Mouse (Mus musculus) heart, embryonic 15.5 days (tissue): ENCODE measurements around the gene Tma16. TPM values are rescaled to one million over a fixed set of nuclear protein-coding genes. Genes with fewer than 3 reads are reported as not detected.

Source experiments
- ATAC-seq: fragments of 200-750 bp; cut with Nextera tagmentation; replicated peaks from 2 replicates; pipeline ENCODE4 v1.8.0; 2017; ENCODE audit warnings: low read depth, moderate TSS enrichment; ENCODE audit not compliant: insufficient number of reproducible peaks, insufficient read depth, low FRiP score
- H3K27ac ChIP-seq: fragments of 300-500 bp; sonication (generic); 2 replicates; pipeline ENCODE4 v1.5.1; 2015; ENCODE audit warnings: mild to moderate bottlenecking, inconsistent platforms
- H3K27me3 ChIP-seq: fragments of 300-500 bp; sonication (generic); 2 replicates; pipeline ENCODE4 v1.6.1; 2015; ENCODE audit warnings: inconsistent platforms
- H3K36me3 ChIP-seq: fragments of 300-500 bp; sonication (generic); 2 replicates; pipeline ENCODE4 v1.6.1; 2015; ENCODE audit warnings: mild to moderate bottlenecking, inconsistent platforms
- H3K4me1 ChIP-seq: fragments of 300-500 bp; sonication (generic); replicated peaks from 2 replicates; pipeline ENCODE4 v1.6.1; 2015; ENCODE audit warnings: inconsistent platforms
- H3K4me2 ChIP-seq: fragments of 300-500 bp; sonication (generic); 2 replicates; pipeline ENCODE4 v1.6.1; 2015; ENCODE audit warnings: inconsistent platforms, mild to moderate bottlenecking, moderate library complexity
- H3K4me3 ChIP-seq: fragments of 300-500 bp; sonication (generic); 2 replicates; pipeline ENCODE4 v1.5.1; 2015; ENCODE audit warnings: mild to moderate bottlenecking, inconsistent platforms
- H3K9ac ChIP-seq: fragments of 300-500 bp; sonication (generic); 2 replicates; pipeline ENCODE4 v1.6.1; 2015; ENCODE audit warnings: mild to moderate bottlenecking, inconsistent platforms
- H3K9me3 ChIP-seq: fragments of 300-500 bp; sonication (generic); replicated peaks from 2 replicates; pipeline ENCODE4 v1.6.1; 2016; ENCODE audit warnings: inconsistent platforms
- WGBS: fragments of 180-500 bp; shearing (Covaris S2); methylation state at CpG from one replicate; pipeline ENCODE4 v1.1.7; 2015; ENCODE audit warnings: mixed read lengths; 5-methylcytosine and 5-hydroxymethylcytosine counted together
- polyA plus RNA-seq: library from polyadenylated mRNA; unstranded; fragments of >200 nt; fragmentation: Nextera tagmentation; extraction: Ambion mirVana; gene quantifications from 2 replicates; pipeline ENCODE4 v1.2.1, GENCODE M21; 2015

The Tma16 gene
- polyA plus RNA-seq, 1 experiment from 2014 or later, result 6.9 TPM

DNA sequence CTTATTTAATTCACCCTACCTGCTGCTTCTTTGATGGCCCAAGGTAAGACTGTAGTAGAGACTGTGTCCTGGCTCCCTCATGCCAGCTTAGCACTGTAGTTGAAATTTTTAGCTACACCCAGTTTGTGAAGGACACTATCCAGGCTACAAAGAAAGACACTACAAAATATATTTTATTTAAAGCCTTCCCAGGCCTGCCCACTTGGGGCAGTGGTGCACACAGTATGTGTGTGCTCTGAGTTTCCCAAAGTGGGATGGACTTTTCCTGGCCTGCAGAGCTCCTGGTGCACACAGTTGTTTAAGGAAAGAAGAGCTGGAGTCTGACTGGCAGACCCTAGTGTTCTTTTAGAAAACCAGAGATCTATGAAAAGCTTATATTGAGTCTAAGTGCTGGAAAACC is 29.3 kb downstream of the Tma16 start:
- Histone ChIP-seq H3K9ac (no peak overlapping the region), H3K9me3 (no peaks in the 10 kb centered on the region), H3K4me1 (no peaks in the 10 kb centered on the region), H3K27me3 (no peaks in the 10 kb centered on the region), H3K27ac (no peak overlapping the region), H3K4me3 (no peak overlapping the region), H3K4me2 (no peak overlapping the region), H3K36me3 (no peaks in the 10 kb centered on the region)
- ATAC-seq, result no peak

DNA sequence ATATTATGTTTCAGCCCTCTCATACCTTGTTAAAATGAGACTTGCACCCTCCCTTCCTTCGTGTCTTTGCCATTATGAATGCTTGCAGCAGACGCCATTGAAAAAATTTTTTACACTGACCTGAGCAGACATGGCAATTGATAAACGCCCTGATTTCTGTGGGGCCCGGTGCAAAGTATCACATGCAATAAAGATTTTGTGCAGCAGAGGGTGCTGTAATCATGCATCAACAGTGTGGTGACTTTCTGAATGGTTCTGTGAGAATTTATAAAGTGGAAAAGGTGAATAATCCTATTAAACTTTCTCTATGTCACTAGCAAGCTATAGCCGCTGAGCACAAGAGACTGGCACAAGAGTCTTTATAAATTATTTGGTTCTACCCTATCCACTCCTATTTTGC is 35.6 kb downstream of the Tma16 start:
- H3K36me3 ChIP-seq, result no peaks in the 10 kb centered on the region
- ATAC-seq, result no peak
- H3K4me1 ChIP-seq, result no peaks in the 10 kb centered on the region
- H3K27ac ChIP-seq, result no peak overlapping the region
- H3K4me2 ChIP-seq, result no peak overlapping the region
- 25% methylated on average over 5 of the region's 5 CpGs for WGBS
- H3K9ac ChIP-seq, result no peak overlapping the region
- no peaks in the 10 kb centered on the region for H3K9me3 ChIP-seq
- H3K4me3 ChIP-seq, result no peak overlapping the region
- no peaks in the 10 kb centered on the region for H3K27me3 ChIP-seq

DNA sequence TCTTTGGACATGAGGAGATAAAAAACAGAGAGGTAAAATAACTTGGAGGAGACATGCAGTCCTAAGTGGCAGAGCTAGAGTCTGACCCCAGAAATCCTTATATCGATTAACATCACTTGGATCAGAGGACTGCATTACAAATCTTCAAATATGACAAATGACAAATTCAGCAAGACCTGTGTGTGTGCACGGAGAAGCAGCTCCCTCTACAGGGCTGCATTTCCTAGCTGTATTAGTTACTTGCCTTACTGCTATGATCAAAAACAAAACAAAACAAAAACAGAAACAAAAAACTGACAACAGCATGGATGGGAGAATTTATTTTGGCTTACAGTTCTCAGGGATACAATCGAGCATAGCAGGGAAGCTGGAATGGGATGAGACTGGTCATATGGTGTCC is 41.0 kb downstream of the Tma16 start:
- Histone ChIP-seq H3K9me3 (no peaks in the 10 kb centered on the region), H3K27ac (no peak overlapping the region), H3K4me2 (no peak overlapping the region), H3K9ac (no peak overlapping the region), H3K4me1 (no peaks in the 10 kb centered on the region), H3K4me3 (no peak overlapping the region), H3K36me3 (no peaks in the 10 kb centered on the region), H3K27me3 (no peaks in the 10 kb centered on the region)
- ATAC-seq, result no peak
- WGBS, result 70% methylated on average over 3 of the region's 3 CpGs

DNA sequence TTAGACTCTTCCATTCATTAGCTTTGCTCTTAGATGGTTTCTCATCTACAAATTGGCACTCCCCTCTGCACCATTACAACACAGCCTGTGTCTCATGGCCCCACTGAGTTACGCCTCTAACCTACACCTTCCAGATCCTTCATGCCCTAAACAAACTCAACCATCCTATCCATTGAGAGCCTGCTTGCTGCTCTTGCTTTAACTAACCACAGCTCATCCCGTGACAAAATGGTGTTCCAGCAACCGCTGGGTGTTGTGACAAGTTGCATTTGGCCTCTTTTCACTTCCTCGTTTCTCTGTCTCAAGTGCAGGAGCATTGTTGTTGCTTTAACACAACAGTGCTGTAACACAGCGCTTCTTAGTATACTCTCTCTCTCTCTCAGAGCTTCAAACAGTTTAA is 42.2 kb downstream of the Tma16 start:
- no peak overlapping the region for H3K9ac ChIP-seq
- H3K4me3 ChIP-seq, result no peak overlapping the region
- no peaks in the 10 kb centered on the region for H3K9me3 ChIP-seq
- H3K27me3 ChIP-seq, result no peaks in the 10 kb centered on the region
- H3K4me2 ChIP-seq, result no peak overlapping the region
- no peak for ATAC-seq
- no peaks in the 10 kb centered on the region for H3K36me3 ChIP-seq
- H3K4me1 ChIP-seq, result no peaks in the 10 kb centered on the region
- WGBS, result 68% methylated on average over 5 of the region's 5 CpGs
- no peak overlapping the region for H3K27ac ChIP-seq

DNA sequence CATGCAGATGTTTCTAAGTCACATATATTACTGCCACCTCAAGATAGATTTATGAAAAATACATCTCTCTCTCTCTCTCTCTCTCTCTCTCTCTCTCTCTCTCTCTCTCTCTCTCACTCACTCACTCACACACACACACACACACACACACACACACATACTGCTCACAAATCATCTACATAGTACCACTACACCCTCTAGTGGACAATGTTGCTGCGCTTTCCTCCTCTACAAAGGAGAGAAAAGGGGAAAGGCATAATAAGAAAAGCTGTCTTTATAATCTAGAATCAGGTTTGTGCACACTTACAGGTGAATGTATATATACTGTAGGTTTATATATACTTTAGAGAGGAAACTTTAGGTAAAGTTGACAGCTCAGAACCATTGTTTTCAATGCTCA is 43.6 kb downstream of the Tma16 start:
- Histone ChIP-seq H3K27ac (no peak overlapping the region), H3K9me3 (no peaks in the 10 kb centered on the region), H3K4me1 (no peaks in the 10 kb centered on the region), H3K4me2 (no peak overlapping the region), H3K4me3 (no peak overlapping the region), H3K27me3 (no peaks in the 10 kb centered on the region), H3K36me3 (no peaks in the 10 kb centered on the region), H3K9ac (no peak overlapping the region)
- no peak for ATAC-seq
- WGBS, result 32% methylated on average over 1 of the region's 1 CpGs

DNA sequence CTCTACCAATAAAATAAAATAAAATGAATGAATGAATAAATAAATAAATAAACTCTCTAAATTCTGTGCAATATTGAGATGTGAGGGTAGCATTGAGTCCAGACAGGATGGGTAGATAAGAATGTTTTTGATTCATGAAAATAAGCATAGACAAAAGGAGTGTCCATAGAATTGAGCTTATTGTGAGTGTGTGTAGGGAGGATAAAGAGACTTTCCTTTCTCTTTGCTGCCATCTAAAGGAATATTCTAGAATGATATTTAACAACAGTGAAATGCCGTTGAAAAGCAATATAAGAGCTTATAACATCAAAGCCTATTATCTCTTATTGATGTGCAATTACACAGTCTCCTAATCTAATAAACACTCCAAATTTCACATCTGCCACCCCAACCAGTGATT is 45.2 kb downstream of the Tma16 start:
- Histone ChIP-seq H3K4me3 (no peak overlapping the region), H3K36me3 (no peaks in the 10 kb centered on the region), H3K4me2 (no peak overlapping the region), H3K9me3 (no peaks in the 10 kb centered on the region), H3K27ac (no peak overlapping the region), H3K9ac (no peak overlapping the region), H3K4me1 (no peaks in the 10 kb centered on the region), H3K27me3 (no peaks in the 10 kb centered on the region)
- WGBS, result 12% methylated on average over 1 of the region's 1 CpGs
- no peak for ATAC-seq

DNA sequence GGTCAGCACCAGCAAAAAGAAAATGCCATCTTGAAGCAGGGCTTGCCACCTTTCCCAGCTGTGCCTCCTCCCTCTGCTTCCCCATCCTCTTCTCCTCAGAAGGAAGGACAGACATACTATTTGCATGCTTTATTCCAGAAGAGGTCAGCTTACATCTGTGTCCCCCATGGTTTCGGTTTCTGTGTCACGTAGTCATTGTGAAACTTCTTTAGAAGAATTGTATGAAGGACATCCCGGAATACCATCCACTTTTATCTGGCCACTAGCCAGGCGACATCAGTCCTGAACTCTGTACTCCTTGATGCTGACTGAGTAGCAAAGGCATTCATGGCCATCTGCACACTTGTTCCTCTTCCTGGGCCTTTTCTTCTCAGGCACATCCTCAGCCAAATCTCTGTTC is 47.9 kb downstream of the Tma16 start:
- no peak overlapping the region for H3K9ac ChIP-seq
- no peaks in the 10 kb centered on the region for H3K4me1 ChIP-seq
- no peak overlapping the region for H3K4me3 ChIP-seq
- no peaks in the 10 kb centered on the region for H3K9me3 ChIP-seq
- ATAC-seq, result no peak
- no peak overlapping the region for H3K4me2 ChIP-seq
- WGBS, result 63% methylated on average over 4 of the region's 4 CpGs
- no peak overlapping the region for H3K27ac ChIP-seq
- no peaks in the 10 kb centered on the region for H3K36me3 ChIP-seq
- H3K27me3 ChIP-seq, result no peaks in the 10 kb centered on the region

DNA sequence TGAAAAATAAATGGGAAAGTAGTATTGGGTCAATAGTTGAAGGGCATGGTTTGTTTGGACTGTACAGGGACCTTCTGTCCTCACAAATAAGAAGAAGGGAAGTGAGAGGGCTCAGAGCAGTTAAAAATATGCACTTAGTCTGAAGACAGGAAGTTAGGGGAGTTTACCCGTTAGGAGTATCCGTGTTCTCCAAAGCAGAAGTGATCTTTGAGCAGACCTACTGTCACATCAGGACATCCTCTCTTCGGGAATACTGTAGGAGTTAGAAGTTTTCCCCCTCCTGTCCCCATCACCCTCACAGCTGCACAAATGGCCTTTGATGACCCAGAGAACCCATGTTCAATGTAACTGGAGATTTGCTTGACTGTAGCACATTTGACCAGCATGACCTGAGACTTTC is 48.4 kb downstream of the Tma16 start:
- Histone ChIP-seq H3K4me2 (no peak overlapping the region), H3K36me3 (no peaks in the 10 kb centered on the region), H3K9ac (no peak overlapping the region), H3K4me1 (no peaks in the 10 kb centered on the region), H3K27ac (no peak overlapping the region), H3K27me3 (no peaks in the 10 kb centered on the region), H3K4me3 (no peak overlapping the region), H3K9me3 (no peaks in the 10 kb centered on the region)
- WGBS, result 52% methylated on average over 3 of the region's 3 CpGs
- ATAC-seq, result no peak

DNA sequence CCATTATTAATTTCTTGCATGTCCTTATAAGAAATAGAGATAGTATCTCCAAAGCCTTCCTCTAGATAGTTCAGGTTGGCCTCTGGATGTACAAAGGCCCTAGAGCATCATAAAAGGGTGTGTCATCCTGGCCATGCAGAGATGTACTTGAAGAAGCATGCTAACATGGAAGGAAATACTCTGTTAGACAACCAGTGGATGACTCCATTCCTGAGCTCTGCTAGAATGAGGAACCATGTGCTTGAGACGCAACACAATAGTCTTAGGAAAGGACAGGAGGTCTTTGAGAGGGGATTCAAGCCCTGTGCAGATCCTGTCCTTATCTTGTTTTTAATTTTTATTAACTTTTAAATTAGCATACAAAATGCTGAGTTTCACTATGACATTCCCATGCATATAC is 49.5 kb downstream of the Tma16 start:
- no peaks in the 10 kb centered on the region for H3K4me1 ChIP-seq
- no peak for ATAC-seq
- no peak overlapping the region for H3K4me3 ChIP-seq
- no peak overlapping the region for H3K4me2 ChIP-seq
- no peaks in the 10 kb centered on the region for H3K27me3 ChIP-seq
- H3K9ac ChIP-seq, result no peak overlapping the region
- H3K27ac ChIP-seq, result no peak overlapping the region
- no peaks in the 10 kb centered on the region for H3K9me3 ChIP-seq
- no peaks in the 10 kb centered on the region for H3K36me3 ChIP-seq
- WGBS, result 88% methylated on average over 1 of the region's 1 CpGs

DNA sequence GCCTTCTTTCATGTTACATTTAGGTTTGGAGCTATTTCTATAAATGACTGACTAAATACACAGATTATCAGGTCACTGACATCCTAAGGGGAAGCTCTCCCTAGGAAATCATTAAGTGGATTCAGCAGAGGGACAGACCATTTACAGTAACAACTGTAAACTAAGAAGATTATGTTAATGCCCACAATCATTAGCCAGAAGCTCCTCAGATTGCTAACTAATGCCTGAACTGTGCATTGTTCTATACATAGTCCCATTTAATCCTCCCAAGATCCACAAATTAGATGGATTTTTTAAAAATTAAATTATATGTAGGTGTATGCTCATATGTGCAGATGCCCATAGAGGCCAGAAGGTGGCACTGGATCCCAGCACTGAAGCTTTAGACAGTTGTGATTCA is 52.8 kb downstream of the Tma16 start:
- Histone ChIP-seq H3K27me3 (no peaks in the 10 kb centered on the region), H3K4me2 (no peak overlapping the region), H3K4me3 (no peak overlapping the region), H3K4me1 (no peaks in the 10 kb centered on the region), H3K9me3 (no peaks in the 10 kb centered on the region), H3K27ac (no peak overlapping the region), H3K36me3 (no peaks in the 10 kb centered on the region), H3K9ac (no peak overlapping the region)
- no peak for ATAC-seq

DNA sequence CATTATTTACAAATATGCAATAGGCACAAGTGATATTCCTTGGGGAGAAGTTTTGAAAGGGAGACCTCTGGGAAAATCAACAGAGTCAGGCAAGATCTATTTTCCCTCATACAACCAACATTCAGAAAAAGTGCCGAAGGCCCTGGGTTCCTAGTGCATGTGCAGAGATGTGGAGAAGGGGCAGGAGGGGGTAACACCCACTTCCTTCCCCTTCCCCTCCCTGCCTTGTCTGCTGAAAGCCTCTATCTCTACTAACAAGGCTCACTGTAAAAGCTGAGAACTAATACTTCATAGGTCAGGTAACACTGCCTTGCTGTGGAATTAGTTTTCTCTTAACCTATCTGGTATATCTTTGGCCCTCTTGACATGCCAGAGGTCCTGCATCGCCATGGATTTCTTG is 55.7 kb downstream of the Tma16 start:
- H3K9me3 ChIP-seq, result no peaks in the 10 kb centered on the region
- no peaks in the 10 kb centered on the region for H3K4me1 ChIP-seq
- no peak overlapping the region for H3K27ac ChIP-seq
- ATAC-seq, result no peak
- no peak overlapping the region for H3K9ac ChIP-seq
- no peak overlapping the region for H3K4me3 ChIP-seq
- WGBS, result 53% methylated on average over 2 of the region's 2 CpGs
- H3K4me2 ChIP-seq, result no peak overlapping the region
- no peaks in the 10 kb centered on the region for H3K36me3 ChIP-seq
- H3K27me3 ChIP-seq, result no peaks in the 10 kb centered on the region
